Mouse (Mus musculus) gastrocnemius, postnatal 36 days (tissue): Measurements from ENCODE around the gene Ubtd1. TPM values are rescaled to one million over a fixed set of nuclear protein-coding genes. Genes with fewer than 3 reads are reported as not detected.

Source experiments
- total RNA-seq, 2 experiments: library from RNA; stranded (reverse); gene quantifications; 2 replicates each; pipeline ENCODE4 v1.2.3; 2021

The Ubtd1 gene
- total RNA-seq, 2 experiments from 2014 or later = 11.7 to 13.4 TPM

Other genes starting within 250 kb of the Ubtd1 start
- under 1 TPM; 0.33 to 0.35 TPM for gene Slit1, start 238.1 kb upstream of the Ubtd1 start, total RNA-seq
- gene Arhgap19, start 179.7 kb upstream of the Ubtd1 start, total RNA-seq = 1 to 10 TPM; 6.4 to 6.6 TPM
- 1 to 10 TPM; 5.3 to 7.3 TPM for gene Frat1, start 151.8 kb upstream of the Ubtd1 start, total RNA-seq
- 10 to 100 TPM; 13.9 to 18.5 TPM for gene Frat2, start 133.6 kb upstream of the Ubtd1 start, total RNA-seq
- 10 to 100 TPM; 30.0 to 31.6 TPM for gene Rrp12, start 85.6 kb upstream of the Ubtd1 start, total RNA-seq
- 10 to 100 TPM; 14.4 to 18.7 TPM for gene Pgam1, start 69.8 kb upstream of the Ubtd1 start, total RNA-seq
- gene Exosc1, start 48.3 kb upstream of the Ubtd1 start, total RNA-seq = 10 to 100 TPM; 13.2 to 15.3 TPM
- 10 to 100 TPM; 20.7 to 21.3 TPM for gene Zdhhc16, start 48.3 kb upstream of the Ubtd1 start, total RNA-seq
- 1 to 10 TPM; 6.6 to 7.7 TPM for gene Mms19, start 606 bp upstream of the Ubtd1 start, total RNA-seq
- gene Ankrd2, start 54.2 kb downstream of the Ubtd1 start, total RNA-seq = 100 to 1,000 TPM; 121 to 331 TPM
- gene Hoga1, start 63.8 kb downstream of the Ubtd1 start, total RNA-seq = 1 to 10 TPM; 2.9 to 3.7 TPM
- under 1 TPM; 0.30 to 0.38 TPM for gene 4933411K16Rik, start 70.5 kb downstream of the Ubtd1 start, total RNA-seq
- gene Morn4, start 104.6 kb downstream of the Ubtd1 start, total RNA-seq = 1 to 10 TPM; 2.1 to 2.6 TPM
- 10 to 100 TPM; 11.0 to 14.1 TPM for gene Pi4k2a, start 108.7 kb downstream of the Ubtd1 start, total RNA-seq
- gene Avpi1, start 147.3 kb downstream of the Ubtd1 start, total RNA-seq = 10 to 100 TPM in 1 of 2 experiments, 1 to 10 TPM in 1; 7.5 to 10.5 TPM
- 1 to 10 TPM; 5.3 to 6.9 TPM for gene Marveld1, start 165.6 kb downstream of the Ubtd1 start, total RNA-seq
- 10 to 100 TPM; 11.4 to 12.6 TPM for gene Zfyve27, start 182.2 kb downstream of the Ubtd1 start, total RNA-seq
- gene Sfrp5, start 220.5 kb downstream of the Ubtd1 start, total RNA-seq = 1 to 10 TPM; 1.9 to 6.3 TPM